9 mouse cellular contexts compared by ENCODE assay signal in genomic region chr17:56035216-56035615, GRCm38 (mm10). TPM values are rescaled to one million over a fixed set of nuclear protein-coding genes. Genes with fewer than 3 reads are reported as not detected.
DNase-seq lines count a peak whose midpoint lies in the region; ATAC-seq and TF ChIP-seq lines count a peak whose summit lies in the region.
"Had no signal": no experiment of that assay in that cellular context is flagged by ENCODE, and none has a peak within 500 bp of the region (broad histone marks: within the 10 kb centered on the region; RNA-seq: fewer than 3 reads in every experiment).

No protein-coding gene starts in this region.

- no peak for ATAC-seq in heart, embryonic 12.5 days (ENCODE audit: insufficient number of reproducible peaks, low FRiP score)
- no peak for ATAC-seq in hindbrain, embryonic 11.5 days (ENCODE audit: low FRiP score)
- no peak for ATAC-seq in midbrain, embryonic 11.5 days (ENCODE audit: low FRiP score)

- 72% methylated on average over 4 of the region's 4 CpGs for WGBS in heart, embryonic 12.5 days
- 86% methylated on average over 4 of the region's 4 CpGs for WGBS in hindbrain, embryonic 11.5 days
- WGBS in midbrain, embryonic 11.5 days, result 83% methylated on average over 4 of the region's 4 CpGs

- H3K9me3 ChIP-seq in heart, embryonic 12.5 days (replicated peaks), result no peaks in the 10 kb centered on the region
- H3K9me3 ChIP-seq in MEL (replicated peaks; ENCODE audit: insufficient read depth, low read length), result no peaks in the 10 kb centered on the region
- H3K9me3 ChIP-seq in hindbrain, embryonic 11.5 days (ENCODE audit: control insufficient read depth, low read length), result no peaks in the 10 kb centered on the region
- H3K9me3 ChIP-seq in midbrain, embryonic 11.5 days (ENCODE audit: control insufficient read depth, low read length), result no peaks in the 10 kb centered on the region

- H3K36me3 ChIP-seq in heart, embryonic 12.5 days, result peaks cover 21% of the 10 kb centered on the region
- H3K36me3 ChIP-seq in MEL (ENCODE audit: control insufficient read depth in 1 of 2, insufficient read depth in 2 of 2, low read length in 2 of 2), result peaks cover 0 to 52% of the 10 kb centered on the region in 2 experiments; a peak in 3 of 4 replicates
- H3K36me3 ChIP-seq in hindbrain, embryonic 11.5 days (ENCODE audit: control insufficient read depth, insufficient read depth, low read length), result peaks cover 8% of the 10 kb centered on the region; the same call in 1 of the 2 replicates
- no peaks in the 10 kb centered on the region; the same call in 1 of the 2 replicates for H3K36me3 ChIP-seq in midbrain, embryonic 11.5 days (ENCODE audit: control insufficient read depth, insufficient read depth, low read length)

- peak overlapping the region; percentile 65 for H3K9ac ChIP-seq in heart, embryonic 12.5 days
- H3K9ac ChIP-seq in MEL (ENCODE audit: control insufficient read depth, low read depth, low read length, poor library complexity, severe bottlenecking), result peak overlapping the region; percentile 88
- peak overlapping the region; percentile 88 for H3K9ac ChIP-seq in hindbrain, embryonic 11.5 days (ENCODE audit: low read depth, low read length)
- peak overlapping the region; percentile 90 for H3K9ac ChIP-seq in midbrain, embryonic 11.5 days (ENCODE audit: low read length)

- peak overlapping the region; percentile 72 for H3K4me2 ChIP-seq in heart, embryonic 12.5 days
- peak overlapping the region; percentile 58 for H3K4me2 ChIP-seq in hindbrain, embryonic 11.5 days (replicated peaks; ENCODE audit: low read depth, low read length)
- peak overlapping the region; percentile 66 for H3K4me2 ChIP-seq in midbrain, embryonic 11.5 days

- intact Hi-C loops in heart, postnatal 10 days (cut with DNase I), result no loop called here

- TF ChIP-seq RAD21 in MEL (IDR thresholded peaks at IDR 0.05; ENCODE audit: low read depth, low read length), result no peak

- peaks cover 53% of the 10 kb centered on the region for H3K4me1 ChIP-seq in heart, embryonic 12.5 days (replicated peaks)
- H3K4me1 ChIP-seq in MEL (ENCODE audit: control insufficient read depth in 1 of 2, insufficient read depth in 2 of 2, low read length in 2 of 2), result peaks cover 23 to 47% of the 10 kb centered on the region in 2 experiments
- peaks cover 10% of the 10 kb centered on the region; the same call in 1 of the 2 replicates for H3K4me1 ChIP-seq in hindbrain, embryonic 11.5 days (replicated peaks; ENCODE audit: control insufficient read depth, insufficient read depth, low read length)
- H3K4me1 ChIP-seq in midbrain, embryonic 11.5 days (ENCODE audit: control insufficient read depth, insufficient read depth, low read length), result peaks cover 9% of the 10 kb centered on the region

- no peaks in the 10 kb centered on the region for H3K27me3 ChIP-seq in heart, embryonic 12.5 days (replicated peaks)
- no peaks in the 10 kb centered on the region for H3K27me3 ChIP-seq in MEL (ENCODE audit: control insufficient read depth in 1 of 2, insufficient read depth in 2 of 2, low read length in 2 of 2)
- H3K27me3 ChIP-seq in hindbrain, embryonic 11.5 days (ENCODE audit: control insufficient read depth, insufficient read depth, low read length), result no peaks in the 10 kb centered on the region
- H3K27me3 ChIP-seq in midbrain, embryonic 11.5 days (ENCODE audit: control insufficient read depth, insufficient read depth, low read length), result no peaks in the 10 kb centered on the region

- H3K79me2 ChIP-seq in MEL (ENCODE audit: control insufficient read depth, insufficient read depth, low read length, poor library complexity), result peaks cover 59% of the 10 kb centered on the region

- H3K4me3 ChIP-seq in heart, embryonic 12.5 days, result peak overlapping the region; percentile 88
- H3K4me3 ChIP-seq in MEL (ENCODE audit: control insufficient read depth in 1 of 2, insufficient read depth in 1 of 2, low read depth in 2 of 2, low read length in 2 of 2), result peak overlapping the region; percentile 80 to 84
- H3K4me3 ChIP-seq in hindbrain, embryonic 11.5 days (ENCODE audit: low read depth, low read length), result peak overlapping the region; percentile 86
- H3K4me3 ChIP-seq in midbrain, embryonic 11.5 days (ENCODE audit: low read depth, low read length), result peak overlapping the region; percentile 87

- TF ChIP-seq POLR2A in MEL (IDR thresholded peaks at IDR 0.05; ENCODE audit: control insufficient read depth in 1 of 2, insufficient read depth in 1 of 2, low read depth in 1 of 2, low read length in 2 of 2, poor library complexity in 1 of 2), result no peak

- DNase-seq in heart, postnatal 10 days, result no peak
- no peak for DNase-seq in MEL (ENCODE audit: low read depth, low spot score)
- no peak for DNase-seq in hindbrain, embryonic 11.5 days (ENCODE audit: low spot score)
- DNase-seq in midbrain, embryonic 11.5 days (ENCODE audit: low spot score, missing footprints), result peak; percentile 82
- DNase-seq in adrenal gland, postnatal 4 days (ENCODE audit: low spot score in 2 of 2), result no peak
- DNase-seq in spleen, adult 18-20 months, result no peak
- no peak for DNase-seq in left cerebral cortex, adult 9 months (ENCODE audit: low spot score in 2 of 2)
- DNase-seq: right cerebral cortex, postnatal 4 days had no signal

- no peak overlapping the region for H3K27ac ChIP-seq in heart, embryonic 12.5 days (ENCODE audit: poor library complexity, severe bottlenecking)
- no peak overlapping the region for H3K27ac ChIP-seq in MEL (ENCODE audit: control insufficient read depth, low read depth, low read length)
- no peak overlapping the region for H3K27ac ChIP-seq in hindbrain, embryonic 11.5 days (ENCODE audit: low read depth, low read length)
- H3K27ac ChIP-seq in midbrain, embryonic 11.5 days (ENCODE audit: low read depth, low read length), result no peak overlapping the region

- TF ChIP-seq CTCF in MEL (IDR thresholded peaks at IDR 0.05 in 2 of 3, conservative IDR thresholded peaks at IDR 0.05 in 1 of 3; ENCODE audit: control insufficient read depth in 1 of 3, insufficient read depth in 1 of 3, low read depth in 2 of 3, low read length in 3 of 3, poor library complexity in 1 of 3, severe bottlenecking in 1 of 3), result no peak

- TF ChIP-seq EP300 in MEL (IDR thresholded peaks at IDR 0.05; ENCODE audit: low read depth in 1 of 2, low read length in 2 of 2), result no peak

TF ChIP-seq in MEL, 35 proteins besides CTCF, POLR2A, EP300 and RAD21 (continues in another document):
- no peak for TF ChIP-seq GATA1 (IDR thresholded peaks at IDR 0.05; ENCODE audit: low read depth, low read length)
- no peak; the same call in 1 of the 2 replicates for TF ChIP-seq SIN3A (IDR thresholded peaks at IDR 0.05; ENCODE audit: low read length)
- no peak for TF ChIP-seq BHLHE40 (IDR thresholded peaks at IDR 0.05; ENCODE audit: borderline replicate concordance, low read depth, low read length)

RNA-seq across cellular contexts. Expression of gene Sh3gl1, which starts 1.2 kb away (rescaled TPM):
- polyA plus RNA-seq in heart, embryonic 12.5 days (2016; fragmentation: Nextera tagmentation; extraction: Ambion mirVana), result 93.2 and 96.6 TPM in 2 replicates
- total RNA-seq in heart, postnatal 10 days (2021), result 10 to 100 TPM; 32.0 to 33.9 TPM
- 36.7 and 41.0 TPM in 2 replicates for total RNA-seq in MEL (2012; rRNA removed)
- 10 to 100 TPM in 1 of 2 experiments, not detected in 1; 78.4 TPM for polyA plus RNA-seq in MEL (2012; ENCODE audit: insufficient read depth in 1 of 2, insufficient read length in 2 of 2, low read depth in 1 of 2, low replicate concordance in 2 of 2, missing spikeins in 1 of 2)
- 112 and 114 TPM in 2 replicates for polyA plus RNA-seq in hindbrain, embryonic 11.5 days (2014; fragmentation: Nextera tagmentation; extraction: Ambion mirVana)
- 106 and 118 TPM in 2 replicates for polyA plus RNA-seq in midbrain, embryonic 11.5 days (2014; fragmentation: Nextera tagmentation; extraction: Ambion mirVana)
- 10 to 100 TPM; 66.3 to 67.4 TPM for total RNA-seq in adrenal gland, postnatal 4 days (2021)

RNA-seq across cellular contexts. Expression of gene Chaf1a, which starts 5.0 kb away (rescaled TPM):
- 22.0 and 22.6 TPM in 2 replicates for polyA plus RNA-seq in heart, embryonic 12.5 days (2016; fragmentation: Nextera tagmentation; extraction: Ambion mirVana)
- total RNA-seq in heart, postnatal 10 days (2021), result 1 to 10 TPM; 5.2 to 6.3 TPM
- total RNA-seq in MEL (2012; rRNA removed), result 48.5 and 49.5 TPM in 2 replicates
- 100 to 1,000 TPM in 1 of 2 experiments, not detected in 1; 116 TPM for polyA plus RNA-seq in MEL (2012; ENCODE audit: insufficient read depth in 1 of 2, insufficient read length in 2 of 2, low read depth in 1 of 2, low replicate concordance in 2 of 2, missing spikeins in 1 of 2)
- 16.1 and 18.9 TPM in 2 replicates for polyA plus RNA-seq in hindbrain, embryonic 11.5 days (2014; fragmentation: Nextera tagmentation; extraction: Ambion mirVana)
- polyA plus RNA-seq in midbrain, embryonic 11.5 days (2014; fragmentation: Nextera tagmentation; extraction: Ambion mirVana), result 20.7 and 24.7 TPM in 2 replicates
- total RNA-seq in adrenal gland, postnatal 4 days (2021), result 10 to 100 TPM; 15.6 to 16.2 TPM

RNA-seq across cellular contexts. Expression of gene Mpnd, which starts 29.7 kb away (rescaled TPM):
- polyA plus RNA-seq in heart, embryonic 12.5 days (2016; fragmentation: Nextera tagmentation; extraction: Ambion mirVana), result 75.4 and 78.7 TPM in 2 replicates
- 10 to 100 TPM; 47.4 to 50.1 TPM for total RNA-seq in heart, postnatal 10 days (2021)
- total RNA-seq in MEL (2012; rRNA removed), result 3.9 and 5.6 TPM in 2 replicates
- polyA plus RNA-seq in MEL (2012; ENCODE audit: insufficient read depth in 1 of 2, insufficient read length in 2 of 2, low read depth in 1 of 2, low replicate concordance in 2 of 2, missing spikeins in 1 of 2), result 10 to 100 TPM in 1 of 2 experiments, not detected in 1; 18.3 TPM
- 141 and 163 TPM in 2 replicates for polyA plus RNA-seq in hindbrain, embryonic 11.5 days (2014; fragmentation: Nextera tagmentation; extraction: Ambion mirVana)
- polyA plus RNA-seq in midbrain, embryonic 11.5 days (2014; fragmentation: Nextera tagmentation; extraction: Ambion mirVana), result 146 and 158 TPM in 2 replicates
- total RNA-seq in adrenal gland, postnatal 4 days (2021), result 10 to 100 TPM; 91.6 to 91.9 TPM

RNA-seq across cellular contexts. Expression of gene Stap2, which starts 29.8 kb away (rescaled TPM):
- 10.2 and 10.4 TPM in 2 replicates for polyA plus RNA-seq in heart, embryonic 12.5 days (2016; fragmentation: Nextera tagmentation; extraction: Ambion mirVana)
- total RNA-seq in heart, postnatal 10 days (2021), result 10 to 100 TPM; 17.8 to 18.8 TPM
- total RNA-seq in MEL (2012; rRNA removed), result 0.08 and 0.10 TPM in 2 replicates
- polyA plus RNA-seq in MEL (2012; ENCODE audit: insufficient read depth in 1 of 2, insufficient read length in 2 of 2, low read depth in 1 of 2, low replicate concordance in 2 of 2, missing spikeins in 1 of 2), result under 1 TPM in 1 of 2 experiments, not detected in 1; 0.08 TPM
- polyA plus RNA-seq in hindbrain, embryonic 11.5 days (2014; fragmentation: Nextera tagmentation; extraction: Ambion mirVana), result 5.1 and 6.3 TPM in 2 replicates
- 3.6 and 4.5 TPM in 2 replicates for polyA plus RNA-seq in midbrain, embryonic 11.5 days (2014; fragmentation: Nextera tagmentation; extraction: Ambion mirVana)
- 1 to 10 TPM; 9.3 to 9.4 TPM for total RNA-seq in adrenal gland, postnatal 4 days (2021)

RNA-seq across cellular contexts. Expression of gene Ubxn6, which starts 39.6 kb away (rescaled TPM):
- 35.5 and 39.8 TPM in 2 replicates for polyA plus RNA-seq in heart, embryonic 12.5 days (2016; fragmentation: Nextera tagmentation; extraction: Ambion mirVana)
- 10 to 100 TPM; 50.9 to 57.4 TPM for total RNA-seq in heart, postnatal 10 days (2021)
- 24.8 and 28.2 TPM in 2 replicates for total RNA-seq in MEL (2012; rRNA removed)
- polyA plus RNA-seq in MEL (2012; ENCODE audit: insufficient read depth in 1 of 2, insufficient read length in 2 of 2, low read depth in 1 of 2, low replicate concordance in 2 of 2, missing spikeins in 1 of 2), result 10 to 100 TPM in 1 of 2 experiments, not detected in 1; 42.2 TPM
- polyA plus RNA-seq in hindbrain, embryonic 11.5 days (2014; fragmentation: Nextera tagmentation; extraction: Ambion mirVana), result 50.6 and 51.1 TPM in 2 replicates
- 43.2 and 48.4 TPM in 2 replicates for polyA plus RNA-seq in midbrain, embryonic 11.5 days (2014; fragmentation: Nextera tagmentation; extraction: Ambion mirVana)
- 10 to 100 TPM; 74.6 to 76.8 TPM for total RNA-seq in adrenal gland, postnatal 4 days (2021)
